ENCODE assay signal across 13 mouse cellular contexts in the genomic region with DNA sequence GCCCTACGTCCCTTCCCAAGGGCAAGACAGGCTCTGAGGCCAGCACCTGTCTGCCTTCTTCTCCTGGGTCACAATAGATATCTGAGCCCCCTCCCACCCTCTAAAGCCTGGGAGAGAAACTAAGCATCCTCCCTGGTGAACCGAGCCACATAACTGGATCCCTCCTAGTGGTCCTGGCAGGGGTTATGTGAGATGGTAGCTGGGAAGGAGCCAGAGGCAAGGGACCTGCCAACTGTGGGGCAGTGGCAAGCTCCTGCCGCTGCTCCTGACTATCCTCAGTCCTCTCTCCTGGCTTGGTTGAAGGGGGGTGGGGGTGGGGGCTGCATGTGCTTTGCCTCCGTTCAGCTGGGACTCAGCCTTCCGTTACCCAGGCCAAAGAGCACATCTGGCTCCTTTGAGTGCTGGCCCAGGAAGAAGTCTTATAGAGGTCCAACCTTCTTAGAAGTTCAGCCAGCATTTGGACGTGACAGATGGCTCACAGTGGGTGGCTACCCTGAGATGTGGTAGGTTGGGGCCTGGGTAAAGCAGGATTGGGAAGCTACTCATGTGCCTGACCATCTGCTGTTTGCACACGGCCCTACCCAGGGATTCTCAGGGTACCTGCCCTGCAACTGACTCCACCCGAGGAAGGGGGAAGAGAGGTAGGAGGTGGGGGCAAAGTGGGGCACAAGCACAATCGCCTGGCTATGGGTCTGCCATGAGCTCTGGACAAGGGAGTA. TPM values are rescaled to one million over a fixed set of nuclear protein-coding genes. Genes with fewer than 3 reads are reported as not detected.
DNase-seq lines count a peak whose midpoint lies in the region; ATAC-seq and TF ChIP-seq lines count a peak whose summit lies in the region.
"Had no signal": no experiment of that assay in that cellular context is flagged by ENCODE, and none has a peak within 500 bp of the region (broad histone marks: within the 10 kb centered on the region; RNA-seq: fewer than 3 reads in every experiment).

No protein-coding gene starts in this region.

- no peak overlapping the region for H3K9ac ChIP-seq in lung, embryonic 16.5 days (ENCODE audit: low read length)
- no peak overlapping the region for H3K9ac ChIP-seq in hindbrain, embryonic 13.5 days
- H3K9ac ChIP-seq in heart, embryonic 12.5 days, result no peak overlapping the region
- H3K9ac ChIP-seq: heart, embryonic 15.5 days; liver, embryonic 14.5 days; stomach, embryonic 15.5 days had no signal

- H3K9me3 ChIP-seq in lung, embryonic 16.5 days (ENCODE audit: control insufficient read depth, low read length), result no peaks in the 10 kb centered on the region
- H3K9me3 ChIP-seq in hindbrain, embryonic 13.5 days, result peaks cover 5% of the 10 kb centered on the region
- H3K9me3 ChIP-seq in heart, embryonic 12.5 days (replicated peaks), result no peaks in the 10 kb centered on the region
- H3K9me3 ChIP-seq: stomach, embryonic 15.5 days had no signal

- no peak for TF ChIP-seq POLR2A in lung, adult 2 months (IDR thresholded peaks at IDR 0.05; ENCODE audit: borderline replicate concordance, extremely low read depth, low read depth, low read length)

- no peaks in the 10 kb centered on the region for H3K4me1 ChIP-seq in lung, embryonic 16.5 days (replicated peaks; ENCODE audit: control insufficient read depth, insufficient read depth, low read length)
- H3K4me1 ChIP-seq in hindbrain, embryonic 13.5 days (replicated peaks), result peaks cover 12% of the 10 kb centered on the region
- H3K4me1 ChIP-seq in heart, embryonic 12.5 days (replicated peaks), result no peaks in the 10 kb centered on the region
- H3K4me1 ChIP-seq in lung, adult 2 months (ENCODE audit: control insufficient read depth, insufficient read depth, low read length), result no peaks in the 10 kb centered on the region
- H3K4me1 ChIP-seq: heart, embryonic 15.5 days; stomach, embryonic 15.5 days had no signal

- H3K4me2 ChIP-seq in lung, embryonic 16.5 days (ENCODE audit: low read depth, low read length), result no peak overlapping the region
- H3K4me2 ChIP-seq in hindbrain, embryonic 13.5 days, result no peak overlapping the region
- H3K4me2 ChIP-seq in heart, embryonic 12.5 days, result no peak overlapping the region
- H3K4me2 ChIP-seq: heart, embryonic 15.5 days; stomach, embryonic 15.5 days had no signal

- H3K27me3 ChIP-seq in lung, embryonic 16.5 days (ENCODE audit: control insufficient read depth, insufficient read depth, low read depth, low read length), result no peaks in the 10 kb centered on the region
- no peaks in the 10 kb centered on the region for H3K27me3 ChIP-seq in hindbrain, embryonic 13.5 days
- peaks cover 12% of the 10 kb centered on the region for H3K27me3 ChIP-seq in heart, embryonic 12.5 days (replicated peaks)
- H3K27me3 ChIP-seq: stomach, embryonic 15.5 days had no signal

- H3K4me3 ChIP-seq in lung, embryonic 16.5 days (ENCODE audit: low read length), result no peak overlapping the region
- no peak overlapping the region for H3K4me3 ChIP-seq in hindbrain, embryonic 13.5 days
- no peak overlapping the region for H3K4me3 ChIP-seq in heart, embryonic 12.5 days
- H3K4me3 ChIP-seq in lung, adult 2 months (replicated peaks; ENCODE audit: extremely low read depth, low read depth, low read length), result no peak overlapping the region
- H3K4me3 ChIP-seq: erythroblast, embryonic 14.5 days; heart, embryonic 15.5 days; stomach, embryonic 15.5 days had no signal

- H3K27ac ChIP-seq in lung, embryonic 16.5 days (ENCODE audit: low read length), result no peak overlapping the region
- peak overlapping the region; percentile 40; the same call in 1 of the 2 replicates for H3K27ac ChIP-seq in hindbrain, embryonic 13.5 days
- H3K27ac ChIP-seq in heart, embryonic 12.5 days (ENCODE audit: poor library complexity, severe bottlenecking), result no peak overlapping the region
- H3K27ac ChIP-seq: heart, embryonic 15.5 days; liver, embryonic 14.5 days; stomach, embryonic 15.5 days had no signal

- no peak for TF ChIP-seq CTCF in lung, adult 2 months (IDR thresholded peaks at IDR 0.05; ENCODE audit: insufficient read depth, low read length)

- 0 out of 2 replicates have a peak, but pooled peaks have one; percentile 20 for ATAC-seq in lung, embryonic 16.5 days (ENCODE audit: low read depth)
- ATAC-seq in hindbrain, embryonic 13.5 days (ENCODE audit: low FRiP score), result peak; percentile 36; the same call in 1 of the 2 replicates
- no peak for ATAC-seq in heart, embryonic 12.5 days (ENCODE audit: insufficient number of reproducible peaks, low FRiP score)

- no peaks in the 10 kb centered on the region for H3K36me3 ChIP-seq in lung, embryonic 16.5 days (ENCODE audit: control insufficient read depth, insufficient read depth, low read length)
- H3K36me3 ChIP-seq in hindbrain, embryonic 13.5 days, result no peaks in the 10 kb centered on the region
- no peaks in the 10 kb centered on the region for H3K36me3 ChIP-seq in heart, embryonic 12.5 days
- H3K36me3 ChIP-seq: heart, embryonic 15.5 days; stomach, embryonic 15.5 days had no signal

- no peak for DNase-seq in lung, postnatal 10 days
- peak; percentile 99 for DNase-seq in cerebellum, postnatal 25 days
- DNase-seq in retina, postnatal 7 days (ENCODE audit: low read depth, low spot score), result peak; percentile 25
- no peak for DNase-seq in spleen, adult 18-20 months
- no peak for DNase-seq in lung, adult 2 months
- DNase-seq: adrenal gland, postnatal 10 days had no signal

- 29% methylated on average over 9 of the region's 9 CpGs for WGBS in lung, embryonic 16.5 days
- 36% methylated on average over 9 of the region's 9 CpGs for WGBS in hindbrain, embryonic 13.5 days
- WGBS in heart, embryonic 12.5 days, result 29% methylated on average over 9 of the region's 9 CpGs
- 41% methylated on average over 9 of the region's 9 CpGs for WGBS in lung, adult 2 months

RNA-seq across cellular contexts. Expression of a gene that starts 3.7 kb away (rescaled TPM):
- 0.58 and 1.6 TPM in 2 replicates for polyA plus RNA-seq in lung, embryonic 16.5 days (2015; fragmentation: Nextera tagmentation; extraction: Ambion mirVana)
- 3.5 and 3.9 TPM in 2 replicates for polyA plus RNA-seq in hindbrain, embryonic 13.5 days (2015; fragmentation: Nextera tagmentation; extraction: Ambion mirVana)
- not detected in 2 replicates for polyA plus RNA-seq in heart, embryonic 12.5 days (2016; fragmentation: Nextera tagmentation; extraction: Ambion mirVana)
- 20.4 TPM in 1 of 2 replicates, not detected in the other for polyA plus RNA-seq in lung, adult 2 months (2012; rRNA removed)
- polyA plus RNA-seq: erythroblast, embryonic 14.5 days; heart, embryonic 15.5 days had no signal

RNA-seq across cellular contexts. Expression of a gene that starts 18.4 kb away (rescaled TPM):
- 0.46 TPM in 1 of 2 replicates, not detected in the other for polyA plus RNA-seq in lung, embryonic 16.5 days (2015; fragmentation: Nextera tagmentation; extraction: Ambion mirVana)
- not detected in 2 replicates for polyA plus RNA-seq in hindbrain, embryonic 13.5 days (2015; fragmentation: Nextera tagmentation; extraction: Ambion mirVana)
- polyA plus RNA-seq in heart, embryonic 12.5 days (2016; fragmentation: Nextera tagmentation; extraction: Ambion mirVana), result not detected in 2 replicates
- polyA plus RNA-seq in lung, adult 2 months (2012; rRNA removed), result 4.5 and 25.4 TPM in 2 replicates
- polyA plus RNA-seq: erythroblast, embryonic 14.5 days; heart, embryonic 15.5 days; liver, embryonic 14.5 days had no signal

RNA-seq across cellular contexts. Expression of a gene that starts 39.4 kb away (rescaled TPM):
- polyA plus RNA-seq in lung, embryonic 16.5 days (2015; fragmentation: Nextera tagmentation; extraction: Ambion mirVana), result not detected in 2 replicates
- not detected in 2 replicates for polyA plus RNA-seq in hindbrain, embryonic 13.5 days (2015; fragmentation: Nextera tagmentation; extraction: Ambion mirVana)
- polyA plus RNA-seq in heart, embryonic 12.5 days (2016; fragmentation: Nextera tagmentation; extraction: Ambion mirVana), result not detected in 2 replicates
- not detected in 2 replicates for polyA plus RNA-seq in lung, adult 2 months (2012; rRNA removed)
- polyA plus RNA-seq: erythroblast, embryonic 14.5 days; heart, embryonic 15.5 days; liver, embryonic 14.5 days had no signal

Comparison
In these comparisons a context has a peak if more than half of its experiments do, and no peak if none do; other contexts are left out.
1. DNase-seq: peak in cerebellum, postnatal 25 days (2 of 2) and retina, postnatal 7 days (single experiment); none in lung, postnatal 10 days (single experiment), spleen, adult 18-20 months (0 of 2) and lung, adult 2 months (single experiment).